Mouse (Mus musculus): ENCODE results near the gene Akap12. TPM values are rescaled to one million over a fixed set of nuclear protein-coding genes. Genes with fewer than 3 reads are reported as not detected.

Akap12 gene
- 14.2 and 14.4 TPM in 2 replicates for polyA plus RNA-seq (2012; rRNA removed)

GRCm38 (mm10) chr10:4266041-4266930, at the start of gene Akap12:
Gene Akap12 (plus strand): TSS chr10:4266380.
- peak in 1 of 2 experiments; percentile 43 for DNase-seq (ENCODE audit: extremely low spot score in 1 of 2, low spot score in 1 of 2)

- no peak for DNase-seq (ENCODE audit: extremely low spot score in 1 of 2, low spot score in 1 of 2)
These were observed 35.4 kb upstream of the Akap12 start for GRCm38 (mm10) chr10:4230563-4231359.

DNA sequence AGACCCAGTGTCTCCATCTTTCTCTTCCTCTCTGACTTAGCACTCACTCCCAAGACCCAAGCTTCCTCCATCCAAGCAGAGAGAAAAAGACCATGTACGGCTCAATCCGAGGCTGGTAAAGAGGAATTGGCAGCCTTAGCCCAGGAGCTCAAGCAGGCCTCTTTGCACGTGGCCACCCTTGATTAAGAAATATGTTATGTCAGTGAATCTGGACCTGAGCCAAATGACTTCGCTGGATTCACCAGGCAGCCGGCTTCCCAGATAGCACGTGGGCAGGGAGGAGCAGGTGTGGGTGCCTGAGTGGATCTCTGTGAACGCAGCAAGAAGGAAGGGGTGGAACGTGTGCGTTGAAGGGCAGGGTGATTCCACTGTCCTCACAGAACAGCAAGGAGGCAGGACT, 33.1 kb upstream of the Akap12 start:
- DNase-seq (ENCODE audit: extremely low spot score in 1 of 2, low spot score in 1 of 2), result peak in 1 of 2 experiments; percentile 48

- no peak for DNase-seq (ENCODE audit: extremely low spot score in 1 of 2, low spot score in 1 of 2)
These were observed 26.2 kb upstream of the Akap12 start for GRCm38 (mm10) chr10:4239794-4240574.

DNA sequence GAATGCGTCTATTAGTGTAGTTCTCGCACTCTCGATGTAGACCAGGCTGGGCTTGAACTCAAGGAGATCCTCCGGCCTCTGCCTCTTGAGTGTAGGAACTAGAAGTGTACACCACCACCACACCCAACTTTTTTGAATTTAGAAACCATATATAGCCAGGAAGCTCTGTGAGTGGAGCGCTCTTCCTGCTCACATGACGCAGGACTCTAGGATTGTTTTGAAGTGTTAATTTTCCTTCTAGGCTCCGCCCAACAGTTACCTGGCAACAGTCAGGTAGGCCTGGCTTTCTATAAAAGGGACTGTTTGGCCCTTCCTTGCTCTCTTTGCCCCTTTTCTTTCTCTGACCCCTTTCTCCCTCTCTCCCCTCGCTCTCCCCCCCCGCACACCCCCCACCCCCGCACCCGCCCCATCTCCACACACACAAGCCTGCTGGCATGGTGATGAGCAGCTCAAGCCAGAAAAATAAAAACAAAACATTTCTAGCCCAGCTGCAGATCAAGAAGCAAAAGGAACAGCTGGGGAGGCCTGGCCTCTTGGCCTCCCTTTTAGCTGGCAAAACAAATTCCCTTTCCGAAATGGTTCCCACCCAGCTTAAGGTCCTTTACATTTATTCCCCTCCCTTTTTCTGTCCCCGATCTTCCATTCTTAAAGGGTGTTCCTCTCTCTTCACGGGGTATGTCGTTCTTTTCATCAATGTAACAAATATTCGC, 22.4 kb upstream of the Akap12 start:
- no peak for DNase-seq (ENCODE audit: extremely low spot score in 1 of 2, low spot score in 1 of 2)

GRCm38 (mm10) chr10:4245812-4246211, 20.4 kb upstream of the Akap12 start:
- no peak for DNase-seq (ENCODE audit: extremely low spot score in 1 of 2, low spot score in 1 of 2)

DNA sequence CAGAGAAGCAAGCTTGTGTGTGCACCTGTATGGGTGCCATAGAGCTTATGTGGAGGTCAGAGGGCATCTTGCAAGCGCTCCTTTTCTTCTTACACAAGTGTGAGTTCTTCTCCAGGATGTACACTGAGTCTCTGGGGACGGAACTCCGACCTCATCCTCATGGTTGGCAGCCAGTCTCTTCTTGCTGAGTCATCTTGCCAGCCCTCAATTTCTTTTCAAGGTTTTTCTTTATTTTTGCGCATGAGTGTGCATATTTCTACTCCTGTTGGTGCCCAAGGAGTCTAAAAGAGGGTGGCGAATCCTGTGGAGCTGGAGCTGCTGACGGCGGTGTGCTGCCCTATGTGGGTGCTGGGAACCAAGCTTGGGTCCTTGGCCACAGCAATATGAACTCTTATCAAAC, 19.8 kb upstream of the Akap12 start:
- no peak for DNase-seq (ENCODE audit: extremely low spot score in 1 of 2, low spot score in 1 of 2)

DNA sequence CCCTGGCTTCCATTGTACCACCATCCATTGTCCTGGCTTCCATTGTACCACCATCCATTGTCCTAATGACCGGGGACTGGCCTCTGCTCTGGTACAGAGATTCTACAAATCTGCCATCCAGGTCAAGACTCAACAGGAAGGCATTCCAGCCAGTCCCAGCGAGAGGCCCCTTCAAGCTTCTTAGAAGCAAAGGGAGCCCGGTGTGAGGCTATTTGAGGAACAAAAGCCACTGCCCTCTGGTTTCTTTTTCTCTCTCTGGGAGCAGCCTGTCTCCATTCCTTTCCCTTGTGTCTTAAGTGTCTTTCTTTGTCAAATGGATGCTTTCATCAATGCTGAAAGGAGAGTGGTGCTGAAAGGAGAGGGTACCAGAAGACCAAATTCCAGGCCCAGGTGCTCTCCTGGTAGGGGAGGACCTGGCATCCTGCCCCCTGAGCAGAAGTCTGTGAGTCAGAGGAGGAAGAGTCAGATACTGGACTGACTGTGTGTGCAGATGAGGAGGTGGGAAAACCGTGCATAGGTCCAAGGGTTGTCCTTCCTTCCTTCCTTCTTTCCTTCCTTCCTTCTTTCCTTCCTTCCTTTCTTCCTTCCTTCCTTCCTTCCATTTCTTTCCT, 16.8 kb upstream of the Akap12 start:
- DNase-seq (ENCODE audit: extremely low spot score in 1 of 2, low spot score in 1 of 2), result no peak

GRCm38 (mm10) chr10:4250681-4251080, 15.5 kb upstream of the Akap12 start:
- no peak for DNase-seq (ENCODE audit: extremely low spot score in 1 of 2, low spot score in 1 of 2)

- no peak for DNase-seq (ENCODE audit: extremely low spot score in 1 of 2, low spot score in 1 of 2)
These were observed 12.6 kb upstream of the Akap12 start for GRCm38 (mm10) chr10:4253613-4254012.

GRCm38 (mm10) chr10:4254459-4254858, 11.7 kb upstream of the Akap12 start:
- no peak for DNase-seq (ENCODE audit: extremely low spot score in 1 of 2, low spot score in 1 of 2)

DNA sequence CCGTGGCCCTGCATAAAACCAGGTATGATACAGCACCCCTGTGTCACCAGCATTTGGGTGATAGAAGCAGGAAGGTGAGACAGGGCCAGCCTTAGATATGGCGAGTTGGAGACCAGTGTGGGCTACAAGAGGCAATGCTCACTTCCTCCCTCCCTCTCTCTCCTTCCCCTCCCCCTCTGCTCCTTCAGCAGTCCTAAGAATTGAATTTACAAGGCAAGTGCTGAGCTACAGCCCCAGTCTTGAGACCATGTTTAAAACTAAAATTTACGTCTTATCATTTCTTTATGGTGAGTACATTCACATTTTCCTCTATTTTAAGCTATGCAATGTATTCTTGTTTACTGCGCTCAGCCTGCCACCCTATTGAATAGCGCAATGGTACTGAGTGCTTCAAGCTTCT, 5.3 kb upstream of the Akap12 start:
- no peak for DNase-seq (ENCODE audit: extremely low spot score in 1 of 2, low spot score in 1 of 2)

DNA sequence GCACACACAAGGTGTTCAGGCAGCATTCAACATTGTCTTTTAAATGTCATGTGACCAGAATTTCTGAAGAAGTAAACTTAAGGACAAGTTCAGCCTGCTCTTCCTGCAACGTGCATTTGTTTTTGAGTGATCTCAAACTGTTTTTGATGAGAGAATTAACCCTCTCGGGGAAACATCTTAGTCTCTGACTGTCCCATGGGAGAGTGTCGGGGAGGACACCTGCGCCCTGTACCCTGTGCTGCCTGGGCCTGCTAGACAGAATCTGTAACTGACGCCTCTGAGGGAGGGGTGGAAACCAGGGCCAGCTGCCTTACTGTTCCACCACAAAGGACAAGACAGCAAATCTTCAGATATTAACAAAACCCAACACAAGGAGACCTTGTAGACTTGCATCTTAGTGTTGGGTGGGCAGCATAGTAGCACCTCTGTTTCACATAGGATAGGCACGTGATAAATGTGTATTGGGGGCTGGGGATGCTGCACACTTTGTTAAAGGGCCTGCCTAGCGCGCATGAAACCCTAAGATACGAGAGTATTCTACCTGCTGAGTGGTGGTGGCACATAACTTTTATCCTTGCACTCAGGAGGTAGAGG, 4.7 kb upstream of the Akap12 start:
- DNase-seq (ENCODE audit: extremely low spot score in 1 of 2, low spot score in 1 of 2), result no peak

GRCm38 (mm10) chr10:4265641-4266040, 539 bp upstream of the Akap12 start:
- DNase-seq (ENCODE audit: extremely low spot score in 1 of 2, low spot score in 1 of 2), result peak in 1 of 2 experiments; percentile 37

- DNase-seq (ENCODE audit: extremely low spot score in 1 of 2, low spot score in 1 of 2), result peak in 1 of 2 experiments; percentile 27
These were observed 741 bp downstream of the Akap12 start for GRCm38 (mm10) chr10:4266931-4267310.

- no peak for DNase-seq (ENCODE audit: extremely low spot score in 1 of 2, low spot score in 1 of 2)
These were observed 1.3 kb downstream of the Akap12 start for GRCm38 (mm10) chr10:4267481-4267880.

- no peak for DNase-seq (ENCODE audit: extremely low spot score in 1 of 2, low spot score in 1 of 2)
These were observed 2.0 kb downstream of the Akap12 start for GRCm38 (mm10) chr10:4268140-4268539.

DNA sequence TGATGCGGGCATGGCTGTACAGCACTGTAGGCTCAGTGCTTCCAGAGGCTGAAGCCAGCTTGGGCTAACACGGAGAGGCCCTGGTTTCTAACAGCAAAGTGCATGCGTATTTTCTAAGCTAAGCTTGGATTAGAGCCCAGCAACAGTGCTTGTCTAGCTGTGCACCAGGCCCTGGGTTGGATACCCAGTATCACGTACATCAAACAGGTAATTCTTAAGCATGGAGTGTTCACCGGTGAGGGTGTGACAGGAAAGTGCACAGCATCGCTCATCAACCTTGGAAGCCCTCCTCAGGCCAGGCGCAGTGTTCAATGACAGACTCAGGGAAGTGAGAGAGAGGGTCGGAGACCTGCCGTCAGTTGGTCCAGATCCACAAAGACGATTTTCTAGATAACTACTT, 9.4 kb downstream of the Akap12 start:
- DNase-seq (ENCODE audit: extremely low spot score in 1 of 2, low spot score in 1 of 2), result no peak

GRCm38 (mm10) chr10:4276081-4276480, 9.9 kb downstream of the Akap12 start:
- DNase-seq (ENCODE audit: extremely low spot score in 1 of 2, low spot score in 1 of 2), result no peak
